Mouse (Mus musculus) cerebellum, postnatal 36 days (tissue): ENCODE results near the gene Fkbp14.
A peak's percentile ranks its signal among the peaks of the same experiment; 100 is the strongest.

ENCODE experiments used
- DNase-seq, 2 experiments: peaks; one replicate each; pipeline ENCODE4 v3.0.0; 2021 to 2022; ENCODE audit warnings: mixed read lengths in 2 of 2

The Fkbp14 gene

GRCm38 (mm10) chr6:54542836-54543235 lies 54.3 kb downstream of the Fkbp14 start:
- DNase-seq = no peak

DNA sequence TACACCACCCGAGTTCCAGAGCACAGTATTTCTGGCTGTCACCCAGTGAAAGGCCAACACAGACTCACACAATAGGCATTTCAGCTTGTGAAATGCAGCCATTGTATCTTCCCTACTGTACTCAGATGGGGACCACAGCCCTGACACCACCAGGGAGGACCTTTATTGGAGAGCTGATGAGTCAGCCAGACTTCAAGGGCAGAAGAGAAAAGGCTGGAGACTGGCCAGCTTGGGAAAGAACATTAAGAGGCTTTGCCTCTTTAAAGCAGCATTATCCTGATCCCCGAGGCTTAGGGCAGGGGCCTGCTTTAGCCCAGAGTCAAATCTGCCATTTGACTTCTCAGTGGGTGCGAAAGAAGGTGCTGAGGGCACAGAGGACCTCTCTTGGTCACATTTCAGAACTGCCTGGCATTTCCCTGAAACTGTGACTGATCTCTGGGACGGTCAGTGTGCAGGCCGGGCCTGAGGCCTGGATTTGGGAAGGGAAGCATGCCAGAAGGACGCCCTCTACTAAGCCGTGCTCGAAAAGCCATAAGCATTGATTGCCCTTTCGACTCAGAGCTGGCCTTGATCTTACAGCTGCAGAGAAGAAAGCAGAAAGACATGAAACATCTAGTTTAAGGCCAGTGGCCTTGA lies 56.7 kb downstream of the Fkbp14 start:
- DNase-seq = peak in 1 of 2 experiments; percentile 56

DNA sequence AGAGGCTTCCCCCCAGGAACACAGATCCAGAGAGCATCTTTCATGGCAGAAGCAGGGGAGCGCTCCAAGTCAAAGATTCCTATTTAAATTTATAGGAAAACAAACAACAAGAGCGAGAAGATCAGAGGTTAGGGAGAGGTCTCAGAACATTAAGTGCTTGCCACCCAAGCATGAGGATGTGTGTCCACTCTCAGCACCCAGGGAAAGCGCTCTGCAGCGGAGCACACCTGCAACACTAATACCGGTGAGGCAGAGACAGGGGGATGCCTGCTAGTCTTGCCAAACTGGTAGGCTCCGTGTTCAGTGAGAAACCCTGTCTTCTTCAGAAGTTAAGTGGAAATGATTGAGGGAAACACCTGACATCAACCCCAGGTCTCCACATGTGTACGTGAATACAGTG lies 57.7 kb downstream of the Fkbp14 start:
- DNase-seq = no peak

GRCm38 (mm10) chr6:54538773-54539173 lies 58.3 kb downstream of the Fkbp14 start:
- DNase-seq = peak; percentile 64 to 72

- no peak for DNase-seq
Measured at GRCm38 (mm10) chr6:54537053-54537452, 60.1 kb downstream of the Fkbp14 start.

DNA sequence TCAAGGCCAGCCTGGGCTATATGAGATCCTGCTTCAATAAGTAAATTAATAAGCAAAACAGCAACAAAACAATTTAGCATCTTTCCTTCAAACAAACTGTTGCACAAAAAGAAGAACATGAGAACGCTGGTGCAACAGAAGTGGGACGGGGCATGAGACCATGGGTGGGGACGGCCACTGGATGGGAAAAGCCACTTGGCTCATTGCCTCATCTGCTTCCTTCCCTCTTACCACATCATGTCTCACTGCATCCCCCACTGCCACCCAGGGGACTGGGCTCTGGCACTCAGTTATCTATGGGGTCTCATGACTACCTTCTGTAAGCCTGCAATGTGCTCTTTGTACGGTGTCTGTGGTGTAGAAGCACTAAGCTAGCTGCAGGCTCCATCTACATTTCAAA lies 61.6 kb downstream of the Fkbp14 start:
- no peak for DNase-seq

DNA sequence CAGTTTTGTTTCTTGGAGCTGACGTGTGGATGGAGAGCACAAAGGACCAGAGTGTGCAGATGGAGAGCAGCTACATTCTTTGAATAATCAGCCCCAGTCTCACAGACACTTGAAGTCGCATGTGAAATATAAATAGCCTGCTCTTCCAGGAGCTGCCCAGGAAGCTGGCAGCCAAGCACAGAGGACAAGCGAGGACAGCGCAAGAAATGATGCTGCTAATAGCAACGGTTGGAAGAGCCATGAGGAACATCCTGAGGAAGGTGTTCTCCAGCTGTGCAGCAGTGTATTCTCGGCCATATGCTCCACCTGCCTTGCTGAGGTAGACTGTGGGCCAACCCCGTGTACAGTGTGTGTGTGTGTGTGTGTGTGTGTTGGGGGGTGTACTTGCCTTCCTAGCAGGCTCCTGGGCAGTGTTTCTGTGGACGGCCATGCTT lies 66.0 kb downstream of the Fkbp14 start:
- DNase-seq = peak; percentile 53 to 61

GRCm38 (mm10) chr6:54530182-54530581 lies 66.9 kb downstream of the Fkbp14 start:
- DNase-seq = no peak

DNA sequence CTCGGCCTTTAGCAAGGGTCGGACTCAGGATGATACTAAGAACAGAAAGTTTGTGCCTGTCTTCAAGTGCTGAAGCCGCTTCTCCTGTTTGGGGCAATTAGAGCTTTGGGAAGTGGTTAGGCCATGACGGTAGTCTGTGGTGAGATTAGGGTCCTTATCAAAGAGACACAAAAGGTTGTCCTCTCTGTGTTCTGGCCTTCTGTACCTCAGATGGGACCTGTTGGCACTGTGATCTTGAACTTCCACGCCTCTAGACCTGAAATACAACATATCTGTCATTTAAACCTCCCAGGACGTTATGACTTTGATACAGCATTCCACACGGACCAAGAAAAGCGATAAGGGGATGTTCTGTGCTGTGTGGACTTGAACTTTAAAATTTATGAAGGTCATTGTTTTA lies 68.4 kb downstream of the Fkbp14 start:
- DNase-seq = no peak
